Mouse (Mus musculus): Measurements from ENCODE around the gene Ermp1.

DNA sequence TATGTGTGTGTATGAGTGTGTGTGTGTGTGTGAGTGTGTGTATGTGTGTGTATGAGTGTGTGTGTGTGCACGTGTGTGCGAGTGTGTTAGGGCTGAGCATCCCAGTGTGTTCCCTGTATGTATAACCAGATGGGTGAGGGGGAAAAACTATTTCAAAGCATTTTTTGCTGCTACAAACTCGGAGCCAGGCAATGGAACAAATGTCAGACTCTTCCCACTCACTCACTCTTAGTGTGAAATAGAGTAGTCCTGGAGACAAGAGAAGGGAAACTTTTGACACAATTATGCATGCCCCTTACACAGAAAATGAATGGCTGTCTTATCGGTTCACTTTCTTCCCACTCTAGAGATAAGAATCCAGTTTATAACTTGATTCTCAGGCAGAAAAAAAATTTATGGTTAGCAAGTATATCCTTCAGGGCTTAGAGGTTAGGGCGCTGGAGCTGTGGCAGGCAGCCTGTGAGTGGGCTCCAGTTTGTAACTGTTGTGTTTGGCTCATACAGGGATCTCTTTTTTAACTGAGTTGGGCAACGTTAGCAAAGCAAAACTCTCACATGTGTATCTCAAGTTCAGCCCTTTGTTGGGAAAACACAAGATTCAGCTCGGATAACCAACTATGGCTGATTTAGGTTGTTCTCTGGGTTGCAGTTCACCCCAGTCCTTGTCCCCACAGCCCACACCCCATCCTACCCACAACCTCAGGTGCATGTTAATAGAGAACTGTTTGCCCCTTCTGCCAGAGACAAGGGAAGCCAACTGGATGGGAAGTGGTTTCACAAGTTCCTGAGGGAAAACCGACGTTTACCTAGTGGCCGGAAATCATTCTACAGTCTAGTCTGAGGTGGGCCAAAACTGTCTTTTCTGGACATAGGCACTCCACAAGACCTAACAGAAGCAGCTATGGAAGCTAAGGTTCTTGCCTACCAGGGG is 12.9 kb upstream of the Ermp1 start:
- TF ChIP-seq EP300 (IDR thresholded peaks at IDR 0.05; ENCODE audit: low read depth) (no peak), CTCF (IDR thresholded peaks at IDR 0.05; ENCODE audit: low read depth) (no peak)

All from liver, postnatal 0 days (tissue).